Mouse (Mus musculus) fibroblast of lung, adult 2 months (primary cell): ENCODE data around the gene Lin7a.

Experiments used
- DNase-seq: peaks from one replicate; pipeline ENCODE4 v3.0.0-alpha.2; 2011; ENCODE audit warnings: low read depth

The Lin7a gene

GRCm38 (mm10) chr10:107323865-107324264 lies 52.4 kb downstream of the Lin7a start:
- DNase-seq, result no peak

DNA sequence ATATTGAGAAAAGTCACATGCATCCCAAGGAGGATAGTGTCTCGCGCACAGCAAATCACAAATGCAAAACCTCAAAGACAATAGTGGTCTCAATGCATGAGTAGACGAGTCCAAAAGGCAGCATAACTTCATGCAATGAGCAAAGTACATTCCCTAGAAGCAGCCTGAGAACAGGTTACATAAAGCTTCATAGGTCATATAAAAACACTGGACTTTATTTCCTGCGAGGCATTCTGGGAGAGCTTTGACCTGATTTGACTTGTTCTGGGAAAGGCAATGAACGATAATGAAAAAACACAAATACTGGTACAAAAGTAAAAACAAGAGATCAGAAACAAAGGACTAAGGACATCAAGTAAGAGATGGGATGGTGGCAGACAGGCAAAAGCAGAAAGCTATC lies 54.1 kb downstream of the Lin7a start:
- DNase-seq, result no peak

GRCm38 (mm10) chr10:107339524-107339923 lies 68.0 kb downstream of the Lin7a start:
- peak; percentile 18 for DNase-seq

DNA sequence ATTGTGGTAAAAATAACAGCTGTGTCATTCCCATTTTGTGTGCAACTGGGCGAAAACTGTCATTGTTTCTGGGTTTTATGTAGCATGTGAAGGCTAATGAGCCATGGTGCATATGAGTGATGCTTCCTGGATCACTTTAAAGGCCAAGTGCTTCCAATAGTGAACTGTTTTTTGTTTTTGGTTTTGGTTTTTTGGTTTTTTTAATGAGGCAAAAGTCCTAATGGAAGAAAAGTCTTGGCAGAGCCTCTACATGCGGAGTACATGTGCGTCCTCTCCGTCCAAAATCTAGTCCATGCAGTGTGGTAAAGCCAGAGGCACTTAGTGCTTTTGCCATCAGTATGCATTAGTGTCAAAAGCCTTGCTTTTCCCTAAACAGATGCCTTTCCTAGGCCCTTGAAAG lies 69.7 kb downstream of the Lin7a start:
- DNase-seq, result no peak

DNA sequence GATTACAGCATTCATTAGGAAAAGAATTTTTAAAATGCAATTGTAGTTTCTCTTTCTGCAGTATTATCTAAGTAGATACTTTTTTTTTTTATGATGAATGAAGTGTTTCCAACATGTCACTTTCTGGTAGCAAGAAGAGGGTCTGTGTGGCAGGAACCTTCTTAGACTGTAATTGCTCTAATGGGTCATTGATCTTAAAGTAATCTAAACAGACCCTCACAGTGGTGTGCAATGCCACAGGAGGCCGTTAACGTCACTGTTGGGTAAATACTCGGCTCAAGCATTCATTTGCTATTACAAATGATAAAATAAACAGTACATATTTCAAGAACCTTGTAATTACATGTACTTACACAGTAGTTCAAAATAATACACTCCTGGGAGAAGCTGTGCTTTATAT lies 72.7 kb downstream of the Lin7a start:
- no peak for DNase-seq

DNA sequence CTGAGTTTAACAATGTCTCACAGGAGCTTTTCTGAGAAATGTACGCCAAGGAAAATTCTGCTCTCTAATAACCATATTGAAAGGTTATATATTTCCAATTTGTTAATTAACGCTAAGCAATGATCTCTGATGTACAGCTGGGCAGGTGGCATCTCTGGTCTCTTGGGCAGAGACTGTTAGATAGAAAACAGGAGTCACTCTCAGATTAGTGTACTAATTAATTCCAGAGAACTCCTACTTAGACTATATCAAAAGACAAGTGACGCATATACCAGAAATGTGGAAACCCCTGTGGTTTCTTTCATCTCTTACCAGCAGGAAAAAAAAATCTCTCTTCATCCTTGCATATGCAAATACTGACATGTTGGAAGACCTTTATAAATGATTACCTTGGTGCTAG lies 76.4 kb downstream of the Lin7a start:
- DNase-seq, result no peak

DNA sequence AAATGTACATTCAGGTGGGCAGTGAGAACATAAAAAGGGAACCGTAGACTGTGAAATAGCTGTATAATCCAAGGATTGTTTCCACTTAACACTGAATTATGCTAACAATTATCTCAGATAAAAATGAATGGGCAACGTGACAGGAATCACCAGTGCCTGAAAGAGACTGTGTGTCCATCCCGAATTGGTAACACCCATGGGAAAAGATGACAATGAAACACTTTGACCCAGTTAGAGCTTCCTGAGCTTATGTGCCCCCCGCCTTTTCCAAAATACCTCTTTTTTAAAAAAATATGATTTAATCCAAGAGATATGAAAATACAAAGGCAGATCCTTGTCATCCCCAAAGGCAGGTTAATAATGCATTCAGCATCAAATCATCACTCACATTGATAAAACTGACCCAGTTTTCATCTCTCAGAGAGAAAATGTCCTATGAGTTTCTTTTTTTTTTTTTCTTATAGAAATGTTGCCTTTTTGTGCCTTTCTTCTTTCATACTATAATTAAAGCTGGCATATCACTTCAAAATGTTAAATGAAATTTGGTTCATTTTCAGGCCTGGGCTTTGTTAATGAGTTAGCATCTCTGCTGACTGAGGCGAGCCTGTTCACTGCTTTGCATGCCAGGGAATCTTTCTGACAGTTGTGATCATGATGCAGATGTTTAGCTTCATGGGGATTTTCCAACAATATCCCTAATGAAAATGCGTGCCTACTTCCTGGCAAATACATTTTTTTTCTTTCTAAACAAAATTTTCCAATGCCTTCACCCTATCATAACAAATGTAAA lies 80.4 kb downstream of the Lin7a start:
- DNase-seq, result no peak

- DNase-seq, result no peak
Measured at GRCm38 (mm10) chr10:107353483-107353882, 82.0 kb downstream of the Lin7a start.

DNA sequence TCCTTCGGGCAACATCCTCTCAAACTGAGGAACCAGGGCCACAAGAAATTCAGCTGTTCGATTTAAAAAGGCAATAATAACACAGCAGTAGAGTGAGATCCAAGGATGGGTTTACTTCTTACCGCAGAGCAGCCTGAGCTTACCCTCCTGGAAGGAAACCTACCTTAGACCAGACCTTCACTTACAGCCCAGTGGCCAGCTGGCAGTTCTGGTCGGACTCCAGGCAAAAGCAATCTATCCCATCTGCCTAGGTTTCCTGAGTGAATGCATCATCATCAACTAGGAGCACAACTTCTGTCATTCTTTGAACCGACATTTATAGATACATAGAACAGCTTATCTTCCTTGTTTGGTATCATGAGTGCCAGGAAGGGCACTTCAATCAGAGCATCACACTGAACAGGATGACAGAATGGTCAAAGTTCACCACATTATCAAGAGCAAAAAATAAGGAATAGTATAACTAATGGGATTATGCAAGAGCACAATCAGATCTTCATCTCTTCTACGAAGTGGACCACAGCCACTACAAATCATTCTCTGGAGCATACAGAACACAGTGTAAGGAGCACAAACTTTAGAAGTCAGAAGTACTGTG lies 87.1 kb downstream of the Lin7a start:
- no peak for DNase-seq

- no peak for DNase-seq
Measured at GRCm38 (mm10) chr10:107359296-107359695, 87.8 kb downstream of the Lin7a start.

- DNase-seq, result no peak
Measured at GRCm38 (mm10) chr10:107361546-107361945, 90.1 kb downstream of the Lin7a start.

GRCm38 (mm10) chr10:107362026-107362425 lies 90.5 kb downstream of the Lin7a start:
- no peak for DNase-seq

- no peak for DNase-seq
Measured at GRCm38 (mm10) chr10:107363049-107363816, 91.7 kb downstream of the Lin7a start.

GRCm38 (mm10) chr10:107377218-107377617 lies 105.7 kb downstream of the Lin7a start:
- DNase-seq, result no peak

- no peak for DNase-seq
Measured at GRCm38 (mm10) chr10:107381143-107381746, 109.8 kb downstream of the Lin7a start.

GRCm38 (mm10) chr10:107383825-107384224 lies 112.3 kb downstream of the Lin7a start:
- DNase-seq, result no peak

DNA sequence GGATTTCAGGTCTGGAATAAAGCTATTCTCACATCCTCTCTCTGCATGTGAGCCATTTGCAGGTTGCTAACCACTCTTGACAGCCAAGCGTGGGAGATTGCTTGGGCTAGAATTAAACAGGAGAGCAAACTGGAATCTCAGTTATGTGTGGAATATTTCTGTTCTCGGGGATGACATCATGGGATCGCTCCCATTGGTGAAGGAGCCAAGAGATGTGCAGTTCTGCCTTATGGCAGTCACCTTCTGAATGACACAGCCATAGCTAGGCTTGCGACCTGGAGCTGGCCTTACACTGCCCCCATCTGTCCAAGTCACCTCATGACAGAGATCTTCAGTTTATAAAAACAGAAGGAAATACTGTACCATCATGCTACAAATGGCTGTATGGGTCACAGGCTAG lies 118.0 kb downstream of the Lin7a start:
- DNase-seq, result peak; percentile 21

DNA sequence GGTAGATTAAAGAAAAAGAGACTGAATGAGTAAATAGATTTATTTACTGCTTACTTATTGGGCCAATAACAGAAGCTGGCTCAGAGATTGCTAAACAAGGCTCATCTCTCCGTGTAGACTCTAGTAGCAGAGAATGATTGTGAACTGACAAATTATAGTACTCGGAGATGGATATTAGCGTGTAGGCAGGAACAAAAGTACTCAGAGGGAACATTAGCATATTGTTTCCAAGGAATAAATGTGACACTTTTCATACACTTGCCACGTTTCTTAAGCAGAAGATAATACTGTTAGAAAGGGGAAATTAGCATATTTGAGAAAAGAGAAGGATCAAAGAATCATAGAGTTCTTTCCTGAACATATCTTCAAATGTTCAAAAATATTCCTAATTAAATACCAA lies 133.9 kb downstream of the Lin7a start:
- no peak for DNase-seq

- DNase-seq, result no peak
Measured at GRCm38 (mm10) chr10:107418306-107418705, 146.8 kb downstream of the Lin7a start.

GRCm38 (mm10) chr10:107436967-107437366 lies 165.5 kb downstream of the Lin7a start:
- DNase-seq, result no peak

- DNase-seq, result peak; percentile 25
Measured at GRCm38 (mm10) chr10:107442781-107443180, 171.3 kb downstream of the Lin7a start.

DNA sequence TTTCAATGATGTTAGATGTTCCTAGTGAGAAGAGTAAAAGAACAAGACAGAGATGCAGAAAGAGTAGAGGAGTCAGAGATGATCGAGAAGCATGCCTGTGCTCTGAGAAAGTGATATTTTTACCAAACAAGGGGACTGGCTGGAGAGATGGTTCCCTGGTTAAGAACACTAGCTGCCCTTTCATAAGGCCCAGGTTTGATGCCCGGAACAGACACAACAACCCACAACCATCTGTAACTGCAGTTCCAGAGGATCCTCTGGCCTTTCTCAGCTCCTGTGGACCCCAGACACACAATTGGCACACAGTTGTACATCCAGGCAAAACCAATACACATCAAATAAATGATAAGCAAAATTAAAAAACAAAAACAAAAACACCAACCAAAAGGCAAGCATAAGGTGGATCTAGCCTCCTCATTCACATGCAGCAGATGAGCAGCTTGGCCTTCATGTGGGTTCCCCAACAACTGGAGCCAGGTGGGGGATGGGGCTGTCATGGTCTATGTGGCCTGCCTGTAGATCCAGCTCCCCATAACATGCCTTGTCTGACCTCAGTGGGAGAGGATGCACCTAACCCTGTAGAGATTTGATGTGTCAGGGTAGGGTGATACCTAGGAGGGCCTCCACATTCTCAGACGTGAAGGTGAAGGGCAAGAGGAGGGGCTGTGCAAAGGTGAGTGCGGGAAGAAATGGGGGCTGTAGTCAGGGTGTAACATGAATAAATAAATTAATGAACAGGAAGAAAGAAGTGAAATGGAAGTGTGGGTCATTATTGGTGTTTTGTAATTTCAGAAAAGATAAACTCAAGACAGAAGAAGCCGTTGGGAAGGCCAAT lies 178.2 kb downstream of the Lin7a start:
- no peak for DNase-seq
